8 mouse cellular contexts compared by ENCODE assay signal in the genomic region with DNA sequence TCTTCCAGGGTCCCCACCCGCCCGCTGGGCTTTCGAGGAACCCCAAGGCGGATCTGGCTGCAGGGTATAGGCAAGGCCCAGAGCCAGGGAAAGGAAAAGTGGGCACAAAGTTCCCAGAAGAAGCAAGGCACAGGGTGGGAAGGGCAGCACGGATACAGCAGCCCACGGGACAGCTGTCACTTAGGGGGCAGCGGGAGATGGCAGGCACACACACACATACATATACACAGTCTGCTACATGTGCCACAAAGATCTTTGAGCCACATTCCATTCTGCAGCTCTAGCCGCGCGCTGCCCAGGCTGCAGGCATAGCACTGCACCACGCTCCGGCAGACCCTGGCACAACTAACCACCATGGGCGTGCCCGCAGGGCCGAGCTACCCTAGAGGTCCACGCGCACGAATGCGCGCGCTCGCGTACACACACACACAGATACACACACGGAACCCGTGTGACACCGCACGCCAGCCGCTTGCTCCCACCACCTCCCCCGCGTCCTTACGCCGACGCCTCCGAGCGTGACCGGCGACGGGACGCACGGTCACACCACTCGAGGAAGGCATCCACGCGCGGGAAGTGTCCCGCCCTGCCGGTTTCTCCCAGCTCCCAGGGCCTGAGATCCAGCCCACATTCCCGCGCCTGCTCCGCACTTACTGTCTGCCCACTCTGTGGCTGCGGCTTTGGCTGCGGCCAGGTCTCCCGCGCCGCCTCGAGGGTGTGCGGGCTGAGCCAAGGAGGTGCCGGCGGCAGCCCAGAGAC. TPM values are rescaled to one million over a fixed set of nuclear protein-coding genes. Genes with fewer than 3 reads are reported as not detected.
DNase-seq lines count a peak whose midpoint lies in the region; ATAC-seq and TF ChIP-seq lines count a peak whose summit lies in the region.

No protein-coding gene starts in this region.

- H3K4me3 ChIP-seq in cerebellum, adult 2 months (replicated peaks; ENCODE audit: insufficient read depth, low read depth, low read length), result peak overlapping the region; percentile 53
- H3K4me3 ChIP-seq in heart, embryonic 16.5 days (ENCODE audit: low read length), result peak overlapping the region; percentile 48
- peak overlapping the region; percentile 25 for H3K4me3 ChIP-seq in neural tube, embryonic 11.5 days (ENCODE audit: low read depth, low read length)

- H3K4me1 ChIP-seq in cerebellum, adult 2 months (ENCODE audit: control insufficient read depth, insufficient read depth, low read length), result peaks cover 16% of the 10 kb centered on the region
- H3K4me1 ChIP-seq in heart, embryonic 16.5 days (ENCODE audit: control insufficient read depth, insufficient read depth, low read length), result peaks cover 10% of the 10 kb centered on the region
- peaks cover 10% of the 10 kb centered on the region for H3K4me1 ChIP-seq in neural tube, embryonic 11.5 days (ENCODE audit: control insufficient read depth, insufficient read depth, low read length)

- intact Hi-C loops in left cerebral cortex, postnatal 4 days (cut with DNase I), result no loop called here

- peak; percentile 46 to 65 for DNase-seq in layer of hippocampus, adult 18-20 months (ENCODE audit: low spot score in 2 of 2)
- DNase-seq in layer of hippocampus, postnatal 10 days (ENCODE audit: low spot score in 2 of 2), result no peak
- DNase-seq in cerebellum, adult 2 months, result peak; percentile 70 to 73
- DNase-seq in left cerebral cortex, postnatal 4 days, result peak; percentile 45
- peak; percentile 30 for DNase-seq in neural tube, embryonic 11.5 days (ENCODE audit: low spot score)
- no peak for DNase-seq in gastrocnemius, postnatal 10 days
- no peak for DNase-seq in MN1 (ENCODE audit: low spot score)

- TF ChIP-seq POLR2A in cerebellum, adult 2 months (IDR thresholded peaks at IDR 0.05; ENCODE audit: borderline replicate concordance, insufficient read depth, low read length), result peak; percentile 51; the same call in 1 of the 2 replicates

- peak overlapping the region; percentile 80 for H3K4me2 ChIP-seq in heart, embryonic 16.5 days (ENCODE audit: low read depth, low read length)
- H3K4me2 ChIP-seq in neural tube, embryonic 11.5 days (ENCODE audit: low read depth), result peak overlapping the region; percentile 46

- no peaks in the 10 kb centered on the region for H3K9me3 ChIP-seq in heart, embryonic 16.5 days (replicated peaks; ENCODE audit: control insufficient read depth, low read length)
- no peaks in the 10 kb centered on the region for H3K9me3 ChIP-seq in neural tube, embryonic 11.5 days (ENCODE audit: control insufficient read depth, low read length)

- H3K36me3 ChIP-seq in heart, embryonic 16.5 days (ENCODE audit: control insufficient read depth, insufficient read depth), result no peaks in the 10 kb centered on the region
- H3K36me3 ChIP-seq in neural tube, embryonic 11.5 days (ENCODE audit: control insufficient read depth, insufficient read depth, low read length), result peaks cover 2% of the 10 kb centered on the region; the same call in 1 of the 2 replicates

- no peak overlapping the region for H3K27ac ChIP-seq in cerebellum, adult 2 months (ENCODE audit: insufficient read depth, low read length)
- no peak overlapping the region for H3K27ac ChIP-seq in heart, embryonic 16.5 days (ENCODE audit: low read length)
- no peak overlapping the region for H3K27ac ChIP-seq in neural tube, embryonic 11.5 days (ENCODE audit: low read depth, low read length)

- WGBS in cerebellum, adult 2 months, result 4% methylated on average over 58 of the region's 58 CpGs
- WGBS in heart, embryonic 16.5 days, result 5% methylated on average over 58 of the region's 58 CpGs
- WGBS in neural tube, embryonic 11.5 days, result 5% methylated on average over 58 of the region's 58 CpGs

- TF ChIP-seq CTCF in cerebellum, adult 2 months (IDR thresholded peaks at IDR 0.05; ENCODE audit: borderline replicate concordance, insufficient read depth, low read depth, low read length), result no peak

- peak overlapping the region; percentile 49 for H3K9ac ChIP-seq in heart, embryonic 16.5 days (ENCODE audit: low read length)
- H3K9ac ChIP-seq in neural tube, embryonic 11.5 days (ENCODE audit: low read length), result peak overlapping the region; percentile 18

- H3K27me3 ChIP-seq in cerebellum, adult 2 months (ENCODE audit: control insufficient read depth, insufficient read depth, low read length), result no peaks in the 10 kb centered on the region
- H3K27me3 ChIP-seq in heart, embryonic 16.5 days (ENCODE audit: control insufficient read depth, insufficient read depth, low read length), result peaks cover 51% of the 10 kb centered on the region
- H3K27me3 ChIP-seq in neural tube, embryonic 11.5 days (ENCODE audit: control insufficient read depth, insufficient read depth, low read length), result peaks cover 60% of the 10 kb centered on the region

- ATAC-seq in heart, embryonic 16.5 days (replicated peaks; ENCODE audit: extremely low read depth, insufficient read depth, low FRiP score), result peak; percentile 64
- ATAC-seq in neural tube, embryonic 11.5 days (ENCODE audit: insufficient read depth, low FRiP score, low TSS enrichment), result 0 out of 2 replicates have a peak, but pooled peaks have one; percentile 31

RNA-seq across cellular contexts. Expression of a gene that starts 0.7 kb away (rescaled TPM):
- total RNA-seq in layer of hippocampus, adult 18-20 months (2021), result 10 to 100 TPM; 15.4 to 17.0 TPM
- 10 to 100 TPM; 25.3 to 27.8 TPM for total RNA-seq in layer of hippocampus, postnatal 10 days (2021)
- polyA plus RNA-seq in cerebellum, adult 2 months (2012; rRNA removed), result 5.8 and 5.9 TPM in 2 replicates
- 0.50 and 0.95 TPM in 2 replicates for polyA plus RNA-seq in heart, embryonic 16.5 days (2015; fragmentation: Nextera tagmentation; extraction: Ambion mirVana)
- 10 to 100 TPM; 13.8 to 15.5 TPM for total RNA-seq in left cerebral cortex, postnatal 4 days (2021)
- 0.13 and 0.28 TPM in 2 replicates for polyA plus RNA-seq in neural tube, embryonic 11.5 days (2014; fragmentation: Nextera tagmentation; extraction: Ambion mirVana)
- total RNA-seq in gastrocnemius, postnatal 10 days (2021), result not detected

RNA-seq across cellular contexts. Expression of a gene that starts 8.0 kb away (rescaled TPM):
- 10 to 100 TPM; 37.8 to 44.4 TPM for total RNA-seq in layer of hippocampus, adult 18-20 months (2021)
- total RNA-seq in layer of hippocampus, postnatal 10 days (2021), result 10 to 100 TPM; 34.3 to 37.7 TPM
- 71.6 and 73.8 TPM in 2 replicates for polyA plus RNA-seq in cerebellum, adult 2 months (2012; rRNA removed)
- 58.4 and 59.2 TPM in 2 replicates for polyA plus RNA-seq in heart, embryonic 16.5 days (2015; fragmentation: Nextera tagmentation; extraction: Ambion mirVana)
- 10 to 100 TPM; 46.2 to 47.1 TPM for total RNA-seq in left cerebral cortex, postnatal 4 days (2021)
- polyA plus RNA-seq in neural tube, embryonic 11.5 days (2014; fragmentation: Nextera tagmentation; extraction: Ambion mirVana), result 53.0 and 58.5 TPM in 2 replicates
- 10 to 100 TPM; 16.0 to 21.4 TPM for total RNA-seq in gastrocnemius, postnatal 10 days (2021)

RNA-seq across cellular contexts. Expression of a gene that starts 8.4 kb away (rescaled TPM):
- 10 to 100 TPM in 1 of 2 experiments, 1 to 10 TPM in 1; 8.2 to 12.6 TPM for total RNA-seq in layer of hippocampus, adult 18-20 months (2021)
- 10 to 100 TPM; 10.7 to 11.5 TPM for total RNA-seq in layer of hippocampus, postnatal 10 days (2021)
- polyA plus RNA-seq in cerebellum, adult 2 months (2012; rRNA removed), result 2.8 and 3.2 TPM in 2 replicates
- polyA plus RNA-seq in heart, embryonic 16.5 days (2015; fragmentation: Nextera tagmentation; extraction: Ambion mirVana), result 2.8 and 3.9 TPM in 2 replicates
- total RNA-seq in left cerebral cortex, postnatal 4 days (2021), result 10 to 100 TPM in 1 of 2 experiments, 1 to 10 TPM in 1; 6.2 to 11.1 TPM
- polyA plus RNA-seq in neural tube, embryonic 11.5 days (2014; fragmentation: Nextera tagmentation; extraction: Ambion mirVana), result 0.77 TPM in 1 of 2 replicates, not detected in the other
- total RNA-seq in gastrocnemius, postnatal 10 days (2021), result not detected

RNA-seq across cellular contexts. Expression of a gene that starts 8.7 kb away (rescaled TPM):
- total RNA-seq in layer of hippocampus, adult 18-20 months (2021), result 100 to 1,000 TPM; 105 to 108 TPM
- 10 to 100 TPM; 73.7 to 74.1 TPM for total RNA-seq in layer of hippocampus, postnatal 10 days (2021)
- polyA plus RNA-seq in cerebellum, adult 2 months (2012; rRNA removed), result 125 and 127 TPM in 2 replicates
- polyA plus RNA-seq in heart, embryonic 16.5 days (2015; fragmentation: Nextera tagmentation; extraction: Ambion mirVana), result 20.8 and 22.3 TPM in 2 replicates
- total RNA-seq in left cerebral cortex, postnatal 4 days (2021), result 10 to 100 TPM; 56.8 to 63.6 TPM
- 34.6 and 39.7 TPM in 2 replicates for polyA plus RNA-seq in neural tube, embryonic 11.5 days (2014; fragmentation: Nextera tagmentation; extraction: Ambion mirVana)
- total RNA-seq in gastrocnemius, postnatal 10 days (2021), result 1 to 10 TPM; 8.9 to 10.0 TPM

RNA-seq across cellular contexts. Expression of a gene that starts 12.0 kb away (rescaled TPM):
- total RNA-seq in layer of hippocampus, adult 18-20 months (2021), result 10 to 100 TPM; 59.5 to 59.6 TPM
- 10 to 100 TPM; 45.8 to 53.0 TPM for total RNA-seq in layer of hippocampus, postnatal 10 days (2021)
- polyA plus RNA-seq in cerebellum, adult 2 months (2012; rRNA removed), result 95.3 and 103 TPM in 2 replicates
- polyA plus RNA-seq in heart, embryonic 16.5 days (2015; fragmentation: Nextera tagmentation; extraction: Ambion mirVana), result 43.4 and 48.2 TPM in 2 replicates
- 10 to 100 TPM; 30.4 to 32.7 TPM for total RNA-seq in left cerebral cortex, postnatal 4 days (2021)
- 4.1 and 4.3 TPM in 2 replicates for polyA plus RNA-seq in neural tube, embryonic 11.5 days (2014; fragmentation: Nextera tagmentation; extraction: Ambion mirVana)
- total RNA-seq in gastrocnemius, postnatal 10 days (2021), result 10 to 100 TPM; 45.8 to 45.9 TPM

Comparison
In these comparisons a context has a peak if more than half of its experiments do, and no peak if none do; other contexts are left out.
1. DNase-seq: peak in layer of hippocampus, adult 18-20 months (2 of 2), cerebellum, adult 2 months (2 of 2), left cerebral cortex, postnatal 4 days (single experiment) and neural tube, embryonic 11.5 days (single experiment); none in layer of hippocampus, postnatal 10 days (0 of 2), gastrocnemius, postnatal 10 days (single experiment) and MN1 (single experiment).
2. RNA of a gene that starts 0.7 kb away (total RNA-seq): 25.3 to 27.8 TPM in layer of hippocampus, postnatal 10 days, 15.4 to 17.0 TPM in layer of hippocampus, adult 18-20 months and 13.8 to 15.5 TPM in left cerebral cortex, postnatal 4 days; not detected in gastrocnemius, postnatal 10 days; every median in the first group is over 10 times any median in the second.
3. RNA of a gene that starts 8.4 kb away (total RNA-seq): 8.2 to 12.6 TPM in layer of hippocampus, adult 18-20 months, 10.7 to 11.5 TPM in layer of hippocampus, postnatal 10 days and 6.2 to 11.1 TPM in left cerebral cortex, postnatal 4 days; not detected in gastrocnemius, postnatal 10 days; every median in the first group is over 4 times any median in the second.
4. Peak in every context shown above with its lines, with median percentiles within 50 percentile points of each other: H3K4me3 ChIP-seq.